Mouse (Mus musculus): ENCODE measurements around the gene Dock3.
A peak's percentile ranks its signal among the peaks of the same experiment; 100 is the strongest.

Gene Dock3

DNA sequence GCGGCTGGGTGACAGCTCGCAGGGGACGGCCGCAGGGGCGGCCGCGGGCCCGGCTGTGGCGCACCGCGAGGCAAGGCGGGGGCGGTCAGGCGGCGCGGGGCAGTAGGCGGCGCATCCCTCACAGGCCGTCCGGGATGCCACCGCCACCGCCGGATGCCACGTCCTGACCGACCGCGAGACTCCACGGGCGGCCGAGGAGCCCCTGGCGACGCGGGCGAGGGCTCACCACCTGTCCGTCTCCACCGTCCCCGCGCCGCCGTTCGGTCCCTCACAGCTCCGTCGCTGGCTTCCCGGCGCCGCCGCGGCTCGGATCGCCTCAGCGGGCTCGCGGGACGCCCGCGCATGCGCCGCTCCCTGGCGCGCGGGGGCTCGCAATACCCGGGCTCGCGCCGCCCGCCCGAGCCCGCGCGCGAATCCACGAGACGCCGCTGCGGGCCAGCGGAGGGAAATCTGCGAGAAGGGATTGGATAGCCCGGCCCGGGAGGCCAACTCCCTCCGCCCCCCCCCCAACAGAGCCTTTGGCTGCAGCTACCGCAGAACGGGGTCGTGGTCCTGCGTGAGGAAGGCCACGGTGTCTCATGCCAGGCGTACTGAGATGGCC is at the start of gene Dock3:
TSS of gene Dock3 (minus strand) at position 371 of the 601 bp plus-strand sequence.
- DNase-seq = peak; percentile 75

DNA sequence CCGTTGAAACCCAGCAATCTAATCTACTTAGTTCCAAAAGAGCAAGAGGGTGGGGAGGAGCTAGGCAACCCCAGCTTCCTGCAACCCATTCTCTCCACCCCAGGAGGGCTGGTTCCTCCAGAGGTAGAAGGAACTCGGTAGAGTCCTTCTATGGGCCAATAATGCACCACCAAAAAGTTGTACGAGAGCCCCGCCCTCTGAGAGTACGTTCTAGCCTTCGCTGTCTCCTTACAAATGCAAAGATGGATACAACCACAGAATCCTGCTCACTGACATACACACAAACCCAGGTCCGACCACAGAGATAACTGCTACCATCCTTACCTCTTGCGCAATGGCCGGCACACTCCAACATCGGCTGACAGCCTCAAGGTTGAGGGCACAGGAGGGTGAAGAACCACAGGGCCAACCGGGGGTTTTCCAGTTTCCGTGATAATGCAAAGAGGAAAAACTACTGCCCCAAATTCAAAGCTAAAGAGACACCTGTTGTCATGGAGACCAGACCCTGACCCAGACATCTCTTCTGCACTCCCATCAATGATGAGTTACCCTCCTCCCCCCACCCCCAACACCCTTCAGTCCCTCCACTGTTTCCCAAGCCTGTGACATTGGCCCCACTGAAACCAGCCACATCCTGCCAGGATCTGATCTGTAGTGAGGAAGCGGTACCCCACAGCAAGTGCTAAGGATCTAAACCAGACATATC is 48.8 kb upstream of the Dock3 start:
- DNase-seq = no peak

GRCm38 (mm10) chr9:107279378-107280321 is 47.9 kb upstream of the Dock3 start:
- DNase-seq = peak; percentile 74

GRCm38 (mm10) chr9:107278527-107279377 is 47.0 kb upstream of the Dock3 start:
- DNase-seq = peak; percentile 45

DNA sequence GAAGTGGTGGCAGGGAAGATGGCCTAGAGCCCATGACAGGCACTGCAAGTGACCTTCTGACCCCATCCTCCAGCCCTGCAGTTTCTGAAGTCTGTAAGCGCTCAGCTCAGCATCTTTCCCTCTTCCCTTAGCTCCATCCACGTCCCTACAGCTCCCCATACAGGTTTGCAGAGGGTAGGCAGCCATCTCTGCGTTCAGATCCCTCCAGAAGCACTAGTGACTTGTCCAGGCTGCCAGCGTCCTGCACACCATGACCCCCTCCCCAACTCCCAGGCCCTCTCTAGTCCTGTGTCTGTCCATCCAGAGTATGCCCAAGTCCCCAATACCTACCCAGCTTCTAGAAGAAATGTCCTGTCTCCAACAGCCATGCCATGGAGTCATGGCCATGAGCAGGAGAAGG is 46.4 kb upstream of the Dock3 start:
- DNase-seq = no peak

- no peak for DNase-seq
Observed at GRCm38 (mm10) chr9:107277603-107278002, 45.9 kb upstream of the Dock3 start.

DNA sequence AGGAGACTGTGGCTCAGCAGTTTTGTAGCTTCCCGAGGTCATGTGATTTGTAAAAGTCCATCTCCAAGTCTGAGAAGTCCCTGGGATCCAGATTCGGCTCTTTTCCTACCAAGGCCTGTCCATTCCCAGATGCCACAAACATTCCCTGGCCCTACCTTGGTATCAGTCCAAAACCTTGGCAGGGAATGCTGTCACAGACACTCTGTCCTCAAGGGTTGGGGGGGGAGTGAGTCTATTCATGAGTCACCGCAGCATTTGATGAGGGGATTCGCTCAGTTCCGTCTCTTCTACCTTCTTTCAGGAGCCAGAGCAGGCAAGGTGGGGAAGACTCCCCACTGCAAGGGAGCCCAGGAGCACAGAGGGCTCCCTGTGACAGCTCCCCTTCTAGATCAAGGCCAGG is 44.0 kb upstream of the Dock3 start:
- DNase-seq = no peak

GRCm38 (mm10) chr9:107274751-107275150 is 43.0 kb upstream of the Dock3 start:
- no peak for DNase-seq

GRCm38 (mm10) chr9:107273184-107273583 is 41.5 kb upstream of the Dock3 start:
- no peak for DNase-seq

GRCm38 (mm10) chr9:107272284-107272683 is 40.6 kb upstream of the Dock3 start:
- DNase-seq = no peak

DNA sequence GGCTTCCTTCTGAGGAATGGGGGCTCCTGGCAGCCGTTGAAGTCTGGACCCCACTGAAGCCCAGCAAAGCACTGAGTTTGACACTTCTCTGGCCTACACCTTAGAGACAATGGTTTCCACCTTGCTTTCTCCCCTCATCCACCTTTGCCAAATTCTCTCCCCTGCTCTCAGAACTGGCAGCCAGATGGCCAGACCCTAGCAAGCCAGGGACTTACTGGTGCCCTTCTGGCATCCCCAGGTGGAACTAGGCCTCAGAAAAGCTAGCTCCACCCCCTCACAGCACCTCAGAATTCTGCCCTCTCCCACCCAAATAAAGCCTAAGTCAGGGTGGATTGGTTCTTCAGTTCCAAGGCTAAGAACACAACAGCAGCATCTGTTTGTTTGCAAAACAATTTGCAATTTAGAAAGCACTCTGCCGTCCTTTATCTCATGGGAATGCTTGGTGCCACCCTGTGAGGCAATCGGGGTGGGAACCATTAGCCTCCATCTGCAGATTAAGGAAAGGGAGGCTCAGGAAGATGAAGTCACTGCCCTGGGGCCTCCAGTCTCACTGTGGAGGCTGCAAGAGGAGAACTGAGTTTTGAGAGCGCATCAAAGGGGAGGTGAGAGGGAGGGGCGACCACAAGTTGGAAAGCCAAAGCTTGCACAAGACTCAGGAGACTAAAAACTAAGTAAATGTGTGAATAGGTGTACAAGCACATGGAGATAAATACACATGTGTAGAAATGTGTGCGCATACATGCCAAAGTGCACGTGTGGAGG is 39.6 kb upstream of the Dock3 start:
- no peak for DNase-seq

GRCm38 (mm10) chr9:107269772-107270171 is 38.1 kb upstream of the Dock3 start:
- no peak for DNase-seq

DNA sequence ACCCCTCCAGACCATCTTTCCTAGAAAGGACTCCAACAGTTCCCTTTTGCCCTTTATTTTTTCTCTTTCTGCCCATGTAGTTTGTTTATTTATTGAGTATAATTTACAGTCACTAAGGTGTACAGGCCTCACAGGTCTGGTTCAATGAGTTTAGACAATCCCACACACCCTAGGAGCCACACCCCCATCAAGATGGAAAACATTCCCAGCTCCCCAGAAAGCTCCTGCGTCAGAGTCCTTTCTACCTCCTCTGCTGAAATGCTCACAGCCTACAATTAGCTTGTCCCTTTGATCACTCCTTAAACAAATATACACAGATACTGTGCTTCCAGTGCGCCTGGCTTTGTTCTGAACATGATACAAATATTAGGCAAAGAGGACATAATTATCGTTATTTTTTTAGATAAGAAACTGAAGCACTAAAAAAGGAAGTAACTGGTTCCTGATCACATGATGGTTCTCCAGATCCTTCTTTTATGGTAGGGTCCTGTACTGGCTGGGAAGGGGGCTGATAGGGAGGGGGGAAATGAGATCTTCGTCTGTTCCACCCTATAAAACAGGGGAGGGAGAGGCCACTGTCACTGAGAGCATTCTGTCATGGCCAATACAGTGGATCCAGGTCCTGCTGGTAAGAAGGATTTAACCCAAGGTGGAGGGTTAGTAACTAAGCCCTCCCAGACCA is 36.2 kb upstream of the Dock3 start:
- no peak for DNase-seq

DNA sequence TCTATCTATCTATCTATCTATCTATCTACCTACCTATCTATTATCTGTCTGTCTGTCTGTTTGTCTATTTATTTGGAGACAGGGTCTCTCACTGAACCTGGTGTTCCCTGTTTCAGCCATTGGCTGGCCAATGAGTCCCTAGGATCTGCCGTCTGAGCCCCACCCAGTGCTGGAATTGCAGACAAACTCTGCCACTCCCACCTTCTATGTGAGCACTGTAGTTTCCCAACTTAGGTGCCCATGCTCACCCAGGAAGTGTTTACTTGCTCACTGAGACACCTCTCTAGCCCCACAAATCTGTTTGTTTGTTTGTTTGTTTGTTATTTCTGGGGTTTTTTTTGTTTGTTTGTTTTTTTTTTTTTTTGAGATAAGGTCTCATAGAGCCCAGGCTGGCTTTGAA is 35.3 kb upstream of the Dock3 start:
- DNase-seq = no peak

DNA sequence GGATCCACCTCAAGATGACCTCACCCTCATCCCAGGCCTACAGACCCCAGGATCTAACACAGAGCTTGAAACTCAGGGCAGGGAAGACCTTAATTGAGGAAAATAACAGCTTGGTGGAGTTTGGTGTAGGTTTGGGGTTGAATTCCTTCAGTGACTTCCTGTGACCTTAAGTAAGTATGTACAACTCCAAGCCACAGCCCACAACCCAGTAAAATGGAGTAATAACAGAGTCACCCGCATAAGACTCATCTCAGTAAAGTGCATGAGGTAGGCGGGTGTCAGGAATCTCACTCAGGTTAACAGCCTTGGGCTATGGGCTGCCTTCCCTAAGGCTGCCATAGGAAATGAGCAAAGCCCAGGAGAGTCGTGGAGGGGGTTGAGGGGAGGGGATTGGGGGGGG is 33.0 kb upstream of the Dock3 start:
- no peak for DNase-seq

DNA sequence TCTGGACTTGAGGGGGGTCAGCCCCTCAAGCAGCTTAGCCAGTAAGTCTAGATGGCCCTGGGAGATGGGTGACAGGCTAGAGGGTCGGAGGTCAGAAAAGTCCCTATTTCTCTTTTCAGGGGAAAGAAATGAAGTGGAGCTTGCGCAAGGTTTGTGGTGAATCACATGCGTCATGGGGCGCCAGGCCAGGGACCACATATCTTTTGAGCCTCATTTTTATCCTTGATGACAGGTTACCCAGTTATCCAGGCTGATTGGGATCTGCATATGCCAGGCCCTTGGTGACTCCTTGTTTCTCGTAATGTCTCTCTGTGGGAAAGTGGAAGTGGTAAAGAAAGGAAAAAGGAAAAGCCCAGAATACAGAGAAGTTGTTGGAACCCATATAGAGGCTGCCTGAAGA is 32.2 kb upstream of the Dock3 start:
- DNase-seq = no peak

DNA sequence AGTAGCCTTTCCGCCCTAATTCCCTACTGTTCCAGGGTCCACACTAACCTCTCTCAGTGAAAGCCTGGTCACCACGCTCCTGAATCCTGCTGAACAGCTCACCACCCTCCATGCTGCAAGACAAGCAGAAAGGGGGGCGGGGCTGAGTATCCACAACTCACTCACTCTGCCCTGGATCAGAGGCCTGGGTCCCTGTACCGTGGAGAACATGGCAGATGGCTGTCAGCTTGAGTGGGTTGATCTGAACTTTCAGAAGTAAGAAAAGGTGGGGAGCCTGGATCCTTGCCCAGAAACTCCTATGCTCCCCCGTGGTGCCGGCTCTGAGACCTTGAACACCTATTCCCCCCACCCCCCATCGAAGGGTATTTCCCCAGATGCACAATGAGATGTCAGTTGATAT is 30.7 kb upstream of the Dock3 start:
- no peak for DNase-seq

DNA sequence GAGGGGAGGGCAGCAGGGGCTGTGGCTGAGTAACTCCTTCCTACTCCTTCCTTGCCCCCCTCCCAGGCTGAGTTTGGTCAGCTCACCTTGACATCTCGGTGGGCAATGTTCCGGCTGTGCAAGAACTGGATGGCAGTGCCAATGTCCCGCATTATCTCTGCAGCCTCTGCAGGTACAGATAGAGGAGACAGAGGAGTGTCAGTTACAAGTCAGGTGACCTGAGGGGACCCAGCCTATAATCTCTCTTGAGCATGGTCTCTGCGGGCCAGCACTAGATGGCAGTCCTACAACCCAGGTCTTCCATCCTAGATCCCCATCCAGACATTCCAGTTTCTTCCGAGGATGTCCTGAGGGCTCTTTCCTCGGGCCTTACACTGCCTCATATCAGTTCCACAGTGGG is 30.1 kb upstream of the Dock3 start:
- DNase-seq = no peak

GRCm38 (mm10) chr9:107260836-107261235 is 29.1 kb upstream of the Dock3 start:
- DNase-seq = no peak

DNA sequence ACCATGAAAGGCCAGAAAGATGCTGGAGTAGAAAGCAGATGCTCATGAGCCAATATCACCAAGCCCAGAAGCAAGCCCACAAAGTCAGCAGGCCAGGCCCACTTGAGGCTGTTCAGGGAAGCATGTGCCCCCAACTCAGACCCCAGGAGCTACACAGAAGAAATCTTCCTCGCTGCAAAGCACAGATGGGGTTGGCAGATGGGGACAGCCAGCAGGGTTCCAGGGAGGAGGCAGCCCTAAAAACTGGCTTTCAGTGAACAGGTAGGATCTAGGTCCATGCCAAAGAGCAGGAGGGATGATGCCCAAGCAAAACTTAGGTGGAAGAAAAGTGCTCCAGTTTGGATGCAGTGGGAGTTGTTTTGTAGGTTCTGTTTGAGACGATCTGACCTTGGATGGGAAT is 28.7 kb upstream of the Dock3 start:
- DNase-seq = no peak

DNA sequence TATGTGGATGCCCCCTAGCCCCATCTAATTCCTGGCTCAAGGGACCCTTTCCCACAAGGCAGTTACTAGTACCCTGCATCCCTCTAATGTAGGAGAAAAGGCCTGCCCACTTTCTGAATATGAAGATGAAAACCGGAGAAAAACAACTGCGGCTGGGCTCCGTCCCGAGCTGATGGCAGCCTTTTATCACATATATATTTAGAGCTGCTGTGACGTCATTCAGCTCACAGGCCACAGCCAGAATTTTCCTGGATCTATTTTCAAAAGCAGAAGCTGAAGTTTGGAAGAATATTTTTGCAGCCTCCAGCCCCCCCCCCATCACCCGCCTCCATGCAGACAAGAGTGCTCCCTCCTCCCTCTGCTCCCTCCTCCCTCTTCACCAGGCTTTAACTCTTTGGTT is 27.9 kb upstream of the Dock3 start:
- DNase-seq = no peak
